Mouse (Mus musculus): ENCODE measurements around the gene 9230113P08Rik.
"Not testable (repeated sequence)": the region's sequence is repeated elsewhere in the genome, so short reads cannot be mapped to it uniquely, and the experiment has no call there.

9230113P08Rik gene

DNA sequence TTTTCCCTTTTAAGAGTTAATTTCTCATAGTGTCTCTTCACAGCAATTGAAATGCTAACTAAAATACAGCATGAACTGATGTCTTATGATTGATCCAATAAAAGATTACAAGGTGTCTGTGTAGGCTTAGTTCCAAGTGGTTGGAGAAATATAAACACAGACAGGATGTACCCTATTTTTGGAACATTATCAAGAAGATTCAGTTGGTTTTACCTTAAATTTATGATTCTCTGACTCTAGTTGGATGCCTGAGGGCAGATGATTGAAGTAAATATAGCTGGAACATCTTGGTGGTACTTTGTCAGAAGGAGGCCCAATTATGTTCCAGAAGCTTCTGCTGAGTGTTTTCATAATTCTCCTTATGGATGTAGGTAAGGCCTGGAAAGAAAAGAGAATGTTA is at the start of gene 9230113P08Rik:
TSS of gene 9230113P08Rik (plus strand) at position 301 of the 400 bp plus-strand sequence.
- not testable (repeated sequence) for DNase-seq

DNA sequence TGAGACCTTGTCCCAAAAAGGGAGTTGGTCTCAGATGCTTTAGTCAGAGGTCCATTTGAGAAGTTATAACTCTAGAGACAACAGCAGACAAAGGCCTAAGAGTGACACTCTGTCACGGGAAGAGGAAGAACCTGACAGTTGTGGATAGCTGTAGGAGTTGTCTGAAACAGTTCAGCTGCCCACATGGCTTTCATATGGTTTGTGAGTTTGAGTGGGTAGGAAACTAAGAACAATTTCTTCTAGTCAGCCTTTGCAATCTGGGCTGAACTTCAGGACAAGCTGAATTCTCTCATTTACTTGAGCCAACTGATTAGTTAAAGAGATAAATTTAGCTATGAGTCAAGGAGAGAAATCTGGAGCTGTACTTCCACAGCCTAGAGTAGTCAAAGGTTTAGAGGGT is 15.1 kb upstream of the 9230113P08Rik start:
- not testable (repeated sequence) for DNase-seq

DNA sequence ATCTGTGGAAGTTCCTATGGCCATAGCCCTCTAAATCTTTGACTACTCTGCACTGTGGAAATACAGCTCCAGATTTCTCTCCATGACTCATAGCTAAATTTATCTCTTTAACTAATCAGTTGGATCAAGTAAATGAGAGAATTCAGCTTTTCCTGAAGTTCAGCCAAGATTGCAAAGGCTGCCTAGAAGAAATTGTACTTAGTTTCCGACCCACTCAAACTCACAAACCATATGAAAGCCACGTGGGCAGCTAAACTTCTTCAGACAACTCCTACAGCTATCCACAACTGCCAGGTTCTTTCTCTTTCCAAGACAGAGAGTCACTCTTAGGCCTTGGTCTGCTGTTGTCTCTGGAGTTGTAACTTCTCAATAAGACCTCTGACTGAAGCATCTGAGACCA is 3.7 kb upstream of the 9230113P08Rik start:
- DNase-seq: no peak

DNA sequence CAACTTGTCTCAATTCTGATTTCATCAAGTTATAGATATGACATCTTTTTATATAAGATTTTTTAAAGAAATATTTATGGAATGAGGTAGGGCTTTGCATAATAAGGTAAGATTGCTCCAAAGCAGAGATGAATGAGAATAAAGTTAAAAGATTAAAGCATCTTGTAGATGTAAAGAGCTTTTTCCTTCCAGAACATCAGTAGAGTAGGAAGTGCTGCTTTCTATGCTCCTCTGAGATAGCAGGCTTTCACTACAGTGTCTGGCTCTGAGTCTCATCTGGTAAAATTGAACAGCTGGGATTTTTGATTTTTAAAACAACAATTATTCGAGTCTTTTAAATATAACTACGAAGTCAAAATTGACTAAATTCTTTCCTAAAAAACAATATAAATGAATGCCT is 22.6 kb downstream of the 9230113P08Rik start:
- DNase-seq: no peak
